Mouse (Mus musculus) kidney, embryonic 16.5 days (tissue): ENCODE measurements at regions not wholly inside any gene's neighbourhood (a gene's known extent, or its start where the extent isn't known, plus 50 kb on each side); places are given as distances from the start of the nearest gene placed in this dataset. TPM values are rescaled to one million over a fixed set of nuclear protein-coding genes. Genes with fewer than 3 reads are reported as not detected.

ENCODE experiments used
- ATAC-seq: fragments of 200-750 bp; cut with Nextera tagmentation; 2 replicates; pipeline ENCODE4 v1.8.0; 2017; ENCODE audit warnings: moderate TSS enrichment; ENCODE audit not compliant: low FRiP score, low TSS enrichment
- H3K27ac ChIP-seq: fragments of 300-500 bp; sonication (generic); 2 replicates; pipeline ENCODE4 v1.5.1; 2014; ENCODE audit warnings: low read length
- H3K27me3 ChIP-seq: fragments of 300-500 bp; sonication (generic); 2 replicates; pipeline ENCODE4 v1.6.1; 2014; ENCODE audit warnings: low read length, control low read depth, mixed read lengths; ENCODE audit not compliant: insufficient read depth
- H3K36me3 ChIP-seq: fragments of 300-500 bp; sonication (generic); 2 replicates; pipeline ENCODE4 v1.6.1; 2014; ENCODE audit warnings: low read length, control low read depth, mixed read lengths; ENCODE audit not compliant: insufficient read depth
- H3K4me1 ChIP-seq: fragments of 300-500 bp; sonication (generic); 2 replicates; pipeline ENCODE4 v1.6.1; 2014; ENCODE audit warnings: low read length, control low read depth, mixed read lengths; ENCODE audit not compliant: insufficient read depth
- H3K4me2 ChIP-seq: fragments of 300-500 bp; sonication (generic); replicated peaks from 2 replicates; pipeline ENCODE4 v1.6.1; 2014; ENCODE audit warnings: low read depth, low read length
- H3K4me3 ChIP-seq: fragments of 300-500 bp; sonication (generic); 2 replicates; pipeline ENCODE4 v1.5.1; 2014; ENCODE audit warnings: mild to moderate bottlenecking, low read length
- H3K9ac ChIP-seq: fragments of 300-500 bp; sonication (generic); replicated peaks from 2 replicates; pipeline ENCODE4 v1.6.1; 2014; ENCODE audit warnings: low read length
- H3K9me3 ChIP-seq: fragments of 300-500 bp; sonication (generic); 2 replicates; pipeline ENCODE4 v1.6.1; 2016; ENCODE audit warnings: low read length, control low read depth
- WGBS: fragments of 180-500 bp; shearing (Covaris S2); extraction: QIAGEN DNeasy Blood & Tissue Kit; methylation state at CpG from one replicate; pipeline ENCODE4 v1.1.7; 2014; 5-methylcytosine and 5-hydroxymethylcytosine counted together
- microRNA-seq: library from miRNA; unstranded; fragments of <30 nt; microRNA quantifications from one replicate; pipeline ENCODE4, GENCODE M21; 2016

- ATAC-seq: no peak
- H3K27ac ChIP-seq: no peak overlapping the region
- peaks cover 10% of the 10 kb centered on the region; the same call in 1 of the 2 replicates for H3K4me1 ChIP-seq
- H3K4me2 ChIP-seq: no peak overlapping the region
- H3K9me3 ChIP-seq: peaks cover 3% of the 10 kb centered on the region; the same call in 1 of the 2 replicates
- peaks cover 10% of the 10 kb centered on the region for H3K27me3 ChIP-seq
- H3K36me3 ChIP-seq: no peaks in the 10 kb centered on the region
- H3K9ac ChIP-seq: no peak overlapping the region
- 93% methylated on average over 6 of the region's 6 CpGs for WGBS
- H3K4me3 ChIP-seq: no peak overlapping the region
Observed at GRCm38 (mm10) chr17:45195779-45196178, 237.8 kb downstream of the Cdc5l start.

GRCm38 (mm10) chr17:45194786-45195281 is 238.7 kb downstream of the Cdc5l start:
- 8% methylated on average over 13 of the region's 13 CpGs for WGBS
- Histone ChIP-seq H3K4me1 (peaks cover 10% of the 10 kb centered on the region; the same call in 1 of the 2 replicates), H3K27ac (no peak overlapping the region), H3K4me3 (no peak overlapping the region), H3K9me3 (peaks cover 3% of the 10 kb centered on the region; the same call in 1 of the 2 replicates), H3K4me2 (peak overlapping the region; percentile 16; the same call in 1 of the 2 replicates), H3K36me3 (no peaks in the 10 kb centered on the region), H3K9ac (no peak overlapping the region), H3K27me3 (peaks cover 10% of the 10 kb centered on the region)
- ATAC-seq: peak; percentile 83

GRCm38 (mm10) chr17:45193456-45194025 is 240.0 kb downstream of the Cdc5l start:
- WGBS: 39% methylated on average over 11 of the region's 11 CpGs
- no peak for ATAC-seq
- no peak overlapping the region for H3K27ac ChIP-seq
- peaks cover 3% of the 10 kb centered on the region; the same call in 1 of the 2 replicates for H3K9me3 ChIP-seq
- H3K9ac ChIP-seq: 0 out of 2 replicates have a peak overlapping the region, but pooled peaks have one; percentile 22
- no peaks in the 10 kb centered on the region for H3K36me3 ChIP-seq
- no peak overlapping the region for H3K4me3 ChIP-seq
- H3K4me1 ChIP-seq: peaks cover 10% of the 10 kb centered on the region; the same call in 1 of the 2 replicates
- H3K4me2 ChIP-seq: no peak overlapping the region
- peaks cover 10% of the 10 kb centered on the region for H3K27me3 ChIP-seq

- Histone ChIP-seq H3K36me3 (no peaks in the 10 kb centered on the region), H3K4me2 (no peak overlapping the region), H3K4me3 (no peak overlapping the region), H3K27ac (no peak overlapping the region), H3K9me3 (peaks cover 3% of the 10 kb centered on the region; the same call in 1 of the 2 replicates), H3K4me1 (no peaks in the 10 kb centered on the region), H3K9ac (no peak overlapping the region), H3K27me3 (peaks cover 1% of the 10 kb centered on the region)
- ATAC-seq: no peak
- WGBS: 72% methylated on average over 7 of the region's 7 CpGs
Observed at GRCm38 (mm10) chr17:45187402-45187801, 246.1 kb downstream of the Cdc5l start.

- no peak overlapping the region for H3K9ac ChIP-seq
- H3K9me3 ChIP-seq: no peaks in the 10 kb centered on the region
- H3K27ac ChIP-seq: no peak overlapping the region
- no peak overlapping the region for H3K4me2 ChIP-seq
- 62% methylated on average over 4 of the region's 4 CpGs for WGBS
- H3K4me3 ChIP-seq: no peak overlapping the region
- no peak for ATAC-seq
- H3K4me1 ChIP-seq: no peaks in the 10 kb centered on the region
- H3K27me3 ChIP-seq: no peaks in the 10 kb centered on the region
- H3K36me3 ChIP-seq: no peaks in the 10 kb centered on the region
Observed at GRCm38 (mm10) chr17:45176340-45176739, 257.2 kb downstream of the Cdc5l start.

- no peaks in the 10 kb centered on the region for H3K36me3 ChIP-seq
- no peak overlapping the region for H3K27ac ChIP-seq
- no peak for ATAC-seq
- H3K4me1 ChIP-seq: 0 out of 2 replicates have a peak, but pooled peaks cover 3% of the 10 kb centered on the region
- H3K4me3 ChIP-seq: no peak overlapping the region
- no peak overlapping the region for H3K4me2 ChIP-seq
- H3K9ac ChIP-seq: no peak overlapping the region
- no peaks in the 10 kb centered on the region for H3K27me3 ChIP-seq
- H3K9me3 ChIP-seq: no peaks in the 10 kb centered on the region
- WGBS: 64% methylated on average over 10 of the region's 10 CpGs
Observed at GRCm38 (mm10) chr17:45169257-45169994, 264.1 kb downstream of the Cdc5l start.

Small RNA genes lying in the stretch of these regions (microRNA-seq; reads per million reads assigned to microRNA genes)
- gene Gm24979: not detected
